Mouse (Mus musculus) cerebellum, postnatal 10 days (tissue): ENCODE measurements at regions not wholly inside any gene's neighbourhood (a gene's known extent, or its start where the extent isn't known, plus 50 kb on each side); places are given as distances from the start of the nearest gene placed in this dataset.

ENCODE experiments used
- DNase-seq, 2 experiments: peaks; one replicate each; pipeline ENCODE4 v3.0.0; 2021; ENCODE audit warnings: mixed read lengths in 2 of 2

GRCm38 (mm10) chr15:62209881-62210481, 1287.2 kb upstream of the A1bg start:
- peak; percentile 27 to 51 for DNase-seq

DNA sequence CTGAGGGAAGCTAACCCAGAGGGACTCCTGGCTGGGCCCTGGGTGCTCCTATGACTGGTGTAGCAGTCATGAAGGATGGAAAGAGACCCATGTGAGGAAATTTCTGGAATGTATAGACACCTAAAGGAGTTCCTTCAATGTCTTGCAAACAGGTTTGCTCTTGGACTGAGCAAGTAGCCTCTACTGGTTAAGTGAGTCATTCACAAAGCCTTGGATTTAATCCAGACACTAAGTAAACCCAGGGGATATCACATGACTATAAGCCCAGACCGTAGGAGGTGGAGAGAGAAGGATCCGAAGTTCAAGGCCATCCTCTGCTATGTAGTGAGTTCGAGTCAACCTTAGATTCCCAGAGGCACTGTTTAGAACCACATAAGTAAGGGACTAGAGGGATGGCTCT, 1286.5 kb upstream of the A1bg start:
- no peak for DNase-seq

DNA sequence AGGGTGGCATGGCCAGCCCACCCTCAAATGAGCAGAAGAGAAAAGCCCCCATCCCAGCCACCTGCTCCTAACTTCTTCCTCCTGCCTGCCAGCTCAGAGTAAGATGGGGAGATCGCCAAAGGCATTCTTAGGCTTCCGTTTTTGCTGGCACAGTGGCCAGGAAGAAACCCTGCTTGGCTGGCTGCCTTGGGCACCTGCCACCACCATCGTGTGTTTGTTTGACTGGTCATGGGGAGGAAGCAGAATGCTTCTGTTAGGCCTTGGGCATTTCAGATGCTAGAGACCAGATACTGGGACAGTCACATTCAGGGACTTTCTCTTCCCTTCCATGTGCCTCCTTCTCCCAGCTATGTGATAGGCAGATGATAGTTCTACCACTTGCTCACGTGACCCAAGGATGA, 1283.7 kb upstream of the A1bg start:
- peak; percentile 93 to 94 for DNase-seq

- peak in 1 of 2 experiments; percentile 14 for DNase-seq
Observed at GRCm38 (mm10) chr15:62203951-62204905, 1281.4 kb upstream of the A1bg start.

GRCm38 (mm10) chr15:62202781-62203375, 1280.1 kb upstream of the A1bg start:
- no peak for DNase-seq

GRCm38 (mm10) chr15:62198721-62199120, 1275.9 kb upstream of the A1bg start:
- DNase-seq: no peak

DNA sequence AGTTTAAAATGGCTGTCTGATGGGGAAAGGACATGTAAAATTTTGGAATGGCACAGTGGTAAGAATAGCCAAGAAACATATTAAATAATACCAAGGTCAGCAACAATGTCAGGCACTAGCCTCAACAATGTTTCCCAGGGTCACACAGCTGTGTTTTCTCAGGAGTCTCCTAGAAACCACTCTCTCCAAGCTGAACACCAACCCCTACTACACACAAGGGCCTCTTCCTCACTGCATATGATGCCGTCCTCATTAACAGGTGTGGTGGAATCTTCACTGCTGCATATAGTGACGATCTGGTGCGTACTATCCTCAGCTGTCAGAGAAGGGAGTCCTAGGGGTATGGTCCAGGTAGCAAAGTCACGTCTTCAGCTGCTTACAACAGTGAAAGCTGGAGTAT, 1275.4 kb upstream of the A1bg start:
- DNase-seq: no peak

- DNase-seq: no peak
Observed at GRCm38 (mm10) chr15:62195440-62195839, 1272.6 kb upstream of the A1bg start.

- DNase-seq: no peak
Observed at GRCm38 (mm10) chr15:62192706-62193105, 1269.9 kb upstream of the A1bg start.

DNA sequence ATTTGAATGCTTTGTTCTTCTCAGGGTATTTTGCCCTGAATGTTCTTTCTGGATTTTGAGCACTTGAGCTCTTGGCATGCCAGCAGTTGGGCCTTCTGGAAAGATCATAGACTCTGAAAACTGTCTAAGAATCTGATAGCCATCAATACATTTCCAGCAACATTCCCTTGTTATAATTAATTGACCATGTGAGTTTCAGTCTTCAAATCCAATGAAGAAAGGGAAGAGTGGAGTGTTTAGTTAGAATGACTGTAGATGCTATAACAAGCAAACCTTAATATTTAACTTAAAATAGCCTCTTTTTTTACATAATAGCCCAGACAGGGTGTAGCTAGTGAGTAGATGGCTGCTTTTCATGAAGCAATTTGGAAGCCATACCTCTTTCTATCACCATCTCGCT, 1268.8 kb upstream of the A1bg start:
- DNase-seq: no peak

GRCm38 (mm10) chr15:62190977-62191614, 1268.3 kb upstream of the A1bg start:
- no peak for DNase-seq

GRCm38 (mm10) chr15:62190224-62190910, 1267.6 kb upstream of the A1bg start:
- no peak for DNase-seq

DNA sequence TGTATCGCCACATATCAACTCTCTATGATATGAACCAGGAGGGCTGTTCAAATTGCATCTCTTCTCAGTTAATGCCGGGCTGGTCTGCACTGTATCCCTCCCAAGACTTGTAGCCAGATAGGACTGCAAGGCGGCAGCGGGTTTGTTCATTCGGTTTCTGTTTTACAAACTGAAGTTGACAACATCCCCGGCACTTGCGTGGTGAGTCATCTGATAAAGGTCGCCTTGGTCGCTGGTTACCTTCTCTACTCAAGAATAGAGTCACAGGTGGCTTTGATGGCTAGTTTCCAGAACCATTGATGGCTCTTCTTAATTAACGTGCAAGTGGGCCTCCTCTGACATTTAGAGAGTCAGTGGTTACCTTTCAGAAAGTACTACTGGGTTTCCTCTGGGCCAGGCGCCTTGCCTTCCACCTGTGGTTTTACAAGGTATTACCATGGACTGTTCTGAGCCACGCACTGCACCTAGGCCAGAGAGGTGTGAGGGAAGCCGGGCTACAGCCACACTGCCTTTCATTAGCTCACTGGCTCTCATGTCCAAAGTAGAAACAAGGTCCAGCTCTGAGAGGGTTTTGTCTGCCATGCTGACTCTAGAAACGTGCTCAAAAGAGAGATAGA, 1266.9 kb upstream of the A1bg start:
- DNase-seq: no peak

- no peak for DNase-seq
Observed at GRCm38 (mm10) chr15:62186548-62186947, 1263.7 kb upstream of the A1bg start.

DNA sequence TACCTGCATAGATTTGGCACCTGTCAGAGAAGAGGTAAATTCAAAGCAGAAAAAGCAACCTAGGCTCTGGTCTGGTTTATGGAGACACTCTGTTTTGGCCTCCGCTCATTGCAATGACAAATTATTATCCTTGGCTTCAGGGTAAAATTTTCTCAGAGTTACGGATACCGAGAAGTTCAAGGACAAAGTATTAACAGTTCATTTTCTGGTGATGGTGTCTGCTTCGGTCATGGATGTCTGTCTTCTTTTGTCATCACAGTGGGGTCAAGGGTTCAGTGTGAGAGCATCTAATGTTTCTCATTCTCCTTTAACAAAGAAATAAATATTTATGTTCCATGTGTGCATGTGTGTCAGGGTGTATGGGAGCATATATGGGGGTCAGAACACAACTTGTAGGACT, 1261.0 kb upstream of the A1bg start:
- no peak for DNase-seq

DNA sequence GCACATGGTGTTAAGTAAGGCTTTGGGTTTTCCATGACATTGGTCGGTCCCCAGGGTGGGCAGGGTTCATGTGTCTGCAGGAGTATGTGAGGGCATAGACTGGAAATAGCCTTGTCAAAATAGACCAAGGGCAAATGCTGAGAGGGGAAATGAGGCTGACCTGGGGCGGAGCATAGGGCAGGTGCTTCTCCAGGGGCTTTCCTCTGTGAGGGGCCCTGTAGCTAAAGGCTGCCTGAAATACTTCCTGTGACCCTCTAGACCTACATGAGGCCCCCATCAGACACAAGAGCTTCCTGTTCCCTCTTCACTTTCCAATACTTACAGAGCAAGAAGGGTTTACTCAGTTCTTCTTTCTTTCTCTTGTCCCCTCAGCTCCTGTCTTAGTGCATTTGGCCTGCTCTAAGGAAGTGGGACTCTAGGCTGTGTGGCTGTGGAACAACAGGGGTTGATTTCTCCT, 1258.7 kb upstream of the A1bg start:
- DNase-seq: no peak

DNA sequence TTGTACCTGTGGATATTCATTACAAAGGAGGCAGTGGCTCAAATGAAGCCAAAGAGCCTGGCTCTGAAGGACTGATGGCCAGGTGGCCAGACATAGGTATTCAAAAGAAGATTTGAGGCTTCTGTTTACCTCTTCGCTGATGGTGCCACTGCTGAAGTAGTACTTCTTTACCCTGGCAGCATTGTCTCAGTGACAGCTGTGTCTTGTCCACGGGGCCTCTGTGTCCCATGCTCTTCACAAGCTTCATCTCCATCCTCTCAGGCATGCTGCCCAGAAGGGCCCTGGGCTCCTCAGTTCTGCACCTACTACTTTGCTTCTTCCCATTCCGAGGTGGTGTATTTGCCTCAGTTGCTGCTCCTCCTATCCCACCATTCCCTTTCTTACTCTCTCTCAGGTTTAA, 1257.9 kb upstream of the A1bg start:
- DNase-seq: peak in 1 of 2 experiments; percentile 15

- DNase-seq: no peak
Observed at GRCm38 (mm10) chr15:62179801-62180200, 1257.0 kb upstream of the A1bg start.

- DNase-seq: no peak
Observed at GRCm38 (mm10) chr15:62178568-62178967, 1255.8 kb upstream of the A1bg start.

- no peak for DNase-seq
Observed at GRCm38 (mm10) chr15:62177768-62178410, 1255.1 kb upstream of the A1bg start.

- DNase-seq: no peak
Observed at GRCm38 (mm10) chr15:62176076-62176475, 1253.3 kb upstream of the A1bg start.
